Mouse (Mus musculus) stomach, embryonic 15.5 days (tissue): ENCODE data around the gene Arhgef7. TPM values are rescaled to one million over a fixed set of nuclear protein-coding genes. Genes with fewer than 3 reads are reported as not detected.
A peak's percentile ranks its signal among the peaks of the same experiment; 100 is the strongest.

Experiments
- ATAC-seq: fragments of 200-750 bp; cut with Nextera tagmentation; 2 replicates; pipeline ENCODE4 v1.8.0; 2017; ENCODE audit warnings: low read depth, moderate number of reproducible peaks, moderate TSS enrichment; ENCODE audit not compliant: insufficient read depth, low FRiP score
- H3K27ac ChIP-seq: fragments of 300-500 bp; sonication (generic); 2 replicates; pipeline ENCODE4 v1.5.1; 2015; ENCODE audit warnings: mild to moderate bottlenecking, inconsistent platforms
- H3K27me3 ChIP-seq: fragments of 300-500 bp; sonication (generic); replicated peaks from 2 replicates; pipeline ENCODE4 v1.6.1; 2015; ENCODE audit warnings: inconsistent platforms
- H3K36me3 ChIP-seq: fragments of 300-500 bp; sonication (generic); 2 replicates; pipeline ENCODE4 v1.6.1; 2015; ENCODE audit warnings: inconsistent platforms
- H3K4me1 ChIP-seq: fragments of 300-500 bp; sonication (generic); 2 replicates; pipeline ENCODE4 v1.6.1; 2015; ENCODE audit warnings: inconsistent platforms
- H3K4me2 ChIP-seq: fragments of 300-500 bp; sonication (generic); 2 replicates; pipeline ENCODE4 v1.6.1; 2015; ENCODE audit warnings: mild to moderate bottlenecking, inconsistent platforms
- H3K4me3 ChIP-seq: fragments of 300-500 bp; sonication (generic); replicated peaks from 2 replicates; pipeline ENCODE4 v1.5.1; 2015; ENCODE audit warnings: inconsistent platforms
- H3K9ac ChIP-seq: fragments of 300-500 bp; sonication (generic); 2 replicates; pipeline ENCODE4 v1.6.1; 2015; ENCODE audit warnings: inconsistent platforms
- H3K9me3 ChIP-seq: fragments of 300-500 bp; sonication (generic); 2 replicates; pipeline ENCODE4 v1.6.1; 2016; ENCODE audit warnings: inconsistent platforms
- WGBS: fragments of 180-500 bp; shearing (Covaris S2); methylation state at CpG from one replicate; pipeline ENCODE4 v1.1.7; 2015; 5-methylcytosine and 5-hydroxymethylcytosine counted together
- polyA plus RNA-seq: library from polyadenylated mRNA; unstranded; fragments of >200 nt; fragmentation: Nextera tagmentation; extraction: Ambion mirVana; gene quantifications from 2 replicates; pipeline ENCODE4 v1.2.1, GENCODE M21; 2015

The Arhgef7 gene
- polyA plus RNA-seq, 1 experiment from 2014 or later, result 29.3 TPM

DNA sequence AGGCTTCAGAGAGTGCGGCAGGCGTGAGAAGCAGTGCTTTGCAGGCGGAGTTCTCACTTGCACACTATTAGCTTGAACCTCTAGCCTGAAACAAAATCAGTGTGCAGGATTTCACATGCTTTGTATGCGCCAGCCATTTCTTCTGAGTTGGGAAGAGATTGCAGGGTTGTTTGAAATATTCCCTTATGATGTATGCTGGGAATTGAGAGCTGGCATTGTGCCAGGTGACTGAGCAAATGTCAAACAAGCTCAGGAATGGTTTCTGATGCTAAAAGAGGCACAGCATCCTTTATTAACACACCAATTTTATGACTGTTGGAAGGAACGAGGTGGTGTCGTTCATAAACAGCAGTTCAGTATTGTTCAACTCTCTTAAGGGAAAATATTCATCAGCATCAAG lies 78.7 kb downstream of the Arhgef7 start:
- no peaks in the 10 kb centered on the region for H3K9me3 ChIP-seq
- H3K4me3 ChIP-seq, result no peak overlapping the region
- 0 out of 2 replicates have a peak, but pooled peaks cover 2% of the 10 kb centered on the region for H3K4me1 ChIP-seq
- H3K9ac ChIP-seq, result no peak overlapping the region
- no peak overlapping the region for H3K27ac ChIP-seq
- no peak overlapping the region for H3K4me2 ChIP-seq
- ATAC-seq, result no peak
- WGBS, result 62% methylated on average over 6 of the region's 6 CpGs
- H3K27me3 ChIP-seq, result no peaks in the 10 kb centered on the region
- peaks cover 49% of the 10 kb centered on the region for H3K36me3 ChIP-seq

DNA sequence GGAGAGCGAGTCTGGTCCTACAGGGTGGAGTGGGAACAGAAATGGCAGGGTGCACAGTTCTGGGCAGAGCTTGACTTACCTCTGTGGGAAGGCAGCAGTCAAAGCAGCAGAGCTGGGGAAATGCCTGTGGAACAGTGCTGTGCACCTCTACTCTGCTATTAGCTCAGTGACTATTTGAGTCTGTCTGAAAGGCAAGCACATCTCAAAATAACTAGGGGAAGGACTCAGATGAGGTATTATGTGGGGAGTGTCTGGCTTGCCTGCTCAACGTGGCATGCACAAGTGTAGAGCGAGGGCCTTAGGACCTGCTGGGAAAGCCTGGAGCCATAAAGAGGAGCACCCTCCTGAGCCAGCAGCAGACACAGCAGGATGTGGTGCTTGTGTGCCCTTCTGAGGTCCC lies 79.8 kb downstream of the Arhgef7 start:
- no peak overlapping the region for H3K4me3 ChIP-seq
- H3K27me3 ChIP-seq, result no peaks in the 10 kb centered on the region
- no peak overlapping the region for H3K9ac ChIP-seq
- ATAC-seq, result no peak
- no peak overlapping the region for H3K27ac ChIP-seq
- no peaks in the 10 kb centered on the region for H3K9me3 ChIP-seq
- 0 out of 2 replicates have a peak, but pooled peaks cover 2% of the 10 kb centered on the region for H3K4me1 ChIP-seq
- no peak overlapping the region for H3K4me2 ChIP-seq
- H3K36me3 ChIP-seq, result peaks cover 50% of the 10 kb centered on the region
- 89% methylated on average over 3 of the region's 3 CpGs for WGBS

DNA sequence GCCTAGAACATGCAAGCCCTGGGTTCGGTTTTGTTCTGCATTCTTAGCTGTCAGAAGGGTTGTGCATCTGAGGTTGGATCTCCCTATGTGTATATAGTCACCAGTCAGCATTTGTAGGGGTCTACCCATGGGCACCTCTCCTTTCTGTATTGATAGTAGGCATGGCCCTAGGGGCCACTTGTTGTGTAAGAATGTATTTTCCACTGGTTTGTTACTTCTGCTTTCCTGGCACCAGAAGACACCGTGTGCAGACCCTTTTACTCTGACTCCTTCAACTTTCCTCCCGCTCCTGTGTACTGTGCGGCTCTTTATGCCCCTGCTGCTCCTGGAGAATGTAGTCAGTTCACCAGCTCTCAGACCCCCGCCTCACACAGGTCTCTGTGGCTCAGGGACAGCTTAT lies 80.5 kb downstream of the Arhgef7 start:
- no peaks in the 10 kb centered on the region for H3K9me3 ChIP-seq
- no peak overlapping the region for H3K9ac ChIP-seq
- H3K27ac ChIP-seq, result no peak overlapping the region
- no peak for ATAC-seq
- 0 out of 2 replicates have a peak, but pooled peaks cover 2% of the 10 kb centered on the region for H3K4me1 ChIP-seq
- no peak overlapping the region for H3K4me2 ChIP-seq
- WGBS, result 81% methylated on average over 5 of the region's 5 CpGs
- no peak overlapping the region for H3K4me3 ChIP-seq
- H3K27me3 ChIP-seq, result no peaks in the 10 kb centered on the region
- peaks cover 55% of the 10 kb centered on the region for H3K36me3 ChIP-seq

DNA sequence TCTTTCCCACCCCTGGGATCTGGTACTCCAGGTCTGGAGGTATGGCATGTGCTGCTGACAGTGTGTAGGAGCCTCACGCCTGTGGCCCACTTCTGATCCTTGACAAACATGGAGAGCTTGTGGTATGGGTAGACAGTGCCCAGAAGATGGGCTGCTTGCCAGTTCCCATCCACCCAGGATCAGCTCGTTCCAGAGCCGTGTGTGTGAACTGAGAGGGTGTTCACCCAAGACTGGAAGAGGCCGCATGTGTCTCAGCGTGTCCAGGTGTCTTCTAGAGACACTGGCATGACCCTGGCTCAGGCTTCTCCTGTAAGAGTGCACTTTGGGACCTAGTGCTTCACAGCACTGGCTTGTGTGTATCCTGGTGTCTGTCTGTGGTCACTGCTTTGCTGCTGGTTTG lies 82.9 kb downstream of the Arhgef7 start:
- Histone ChIP-seq H3K27me3 (no peaks in the 10 kb centered on the region), H3K9me3 (no peaks in the 10 kb centered on the region), H3K27ac (no peak overlapping the region), H3K4me3 (no peak overlapping the region), H3K4me1 (0 out of 2 replicates have a peak, but pooled peaks cover 2% of the 10 kb centered on the region), H3K36me3 (peaks cover 61% of the 10 kb centered on the region), H3K4me2 (no peak overlapping the region), H3K9ac (no peak overlapping the region)
- WGBS, result 88% methylated on average over 5 of the region's 5 CpGs
- 0 out of 2 replicates have a peak, but pooled peaks have one; percentile 4 for ATAC-seq

DNA sequence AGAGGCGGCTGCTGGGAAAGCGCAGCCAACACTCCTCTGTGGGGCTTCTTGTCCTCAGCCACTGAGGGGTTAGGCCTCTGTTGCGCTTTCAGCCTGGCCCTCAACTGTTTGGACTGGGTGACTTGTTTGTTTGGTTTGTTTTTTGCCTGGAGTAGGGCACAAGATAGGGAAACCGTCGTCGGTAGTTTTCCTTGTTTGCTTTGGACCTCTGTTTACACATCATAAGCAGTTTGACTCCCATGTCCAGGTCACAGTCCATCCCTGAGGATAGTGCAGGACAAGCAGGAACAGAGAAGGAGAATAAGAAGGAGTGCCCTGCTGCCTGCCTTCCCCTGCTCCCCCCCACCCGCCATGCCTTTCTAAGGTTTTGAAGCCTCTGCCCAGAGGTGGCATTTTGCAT lies 86.3 kb downstream of the Arhgef7 start:
- no peak overlapping the region for H3K4me3 ChIP-seq
- H3K9me3 ChIP-seq, result no peaks in the 10 kb centered on the region
- no peak overlapping the region for H3K9ac ChIP-seq
- H3K27me3 ChIP-seq, result no peaks in the 10 kb centered on the region
- no peaks in the 10 kb centered on the region for H3K4me1 ChIP-seq
- no peak overlapping the region for H3K27ac ChIP-seq
- WGBS, result 78% methylated on average over 7 of the region's 7 CpGs
- H3K4me2 ChIP-seq, result no peak overlapping the region
- ATAC-seq, result no peak
- H3K36me3 ChIP-seq, result peaks cover 72% of the 10 kb centered on the region

DNA sequence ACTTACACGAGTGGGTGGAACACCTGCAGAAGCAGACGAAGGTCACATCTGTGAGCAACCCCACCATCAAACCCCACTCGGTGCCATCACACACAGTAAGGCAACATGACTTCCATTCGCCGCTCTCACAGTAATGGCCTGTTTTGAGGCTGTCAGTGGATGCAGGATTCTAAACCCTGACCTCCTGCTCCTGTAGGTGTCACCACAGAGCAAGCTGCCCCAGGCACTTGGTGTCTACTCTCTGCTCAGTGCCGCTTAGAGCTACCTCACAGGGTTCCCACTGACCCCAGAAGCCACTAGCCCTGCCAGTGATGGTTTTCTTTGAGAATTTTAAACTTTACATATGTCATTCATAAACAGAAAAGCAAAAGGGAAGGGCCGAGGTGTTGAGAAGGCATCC lies 87.7 kb downstream of the Arhgef7 start:
- H3K4me3 ChIP-seq, result no peak overlapping the region
- H3K4me2 ChIP-seq, result no peak overlapping the region
- ATAC-seq, result no peak
- H3K27ac ChIP-seq, result no peak overlapping the region
- no peaks in the 10 kb centered on the region for H3K27me3 ChIP-seq
- H3K36me3 ChIP-seq, result peaks cover 64% of the 10 kb centered on the region
- WGBS, result 83% methylated on average over 7 of the region's 7 CpGs
- no peaks in the 10 kb centered on the region for H3K9me3 ChIP-seq
- no peaks in the 10 kb centered on the region for H3K4me1 ChIP-seq
- H3K9ac ChIP-seq, result no peak overlapping the region

DNA sequence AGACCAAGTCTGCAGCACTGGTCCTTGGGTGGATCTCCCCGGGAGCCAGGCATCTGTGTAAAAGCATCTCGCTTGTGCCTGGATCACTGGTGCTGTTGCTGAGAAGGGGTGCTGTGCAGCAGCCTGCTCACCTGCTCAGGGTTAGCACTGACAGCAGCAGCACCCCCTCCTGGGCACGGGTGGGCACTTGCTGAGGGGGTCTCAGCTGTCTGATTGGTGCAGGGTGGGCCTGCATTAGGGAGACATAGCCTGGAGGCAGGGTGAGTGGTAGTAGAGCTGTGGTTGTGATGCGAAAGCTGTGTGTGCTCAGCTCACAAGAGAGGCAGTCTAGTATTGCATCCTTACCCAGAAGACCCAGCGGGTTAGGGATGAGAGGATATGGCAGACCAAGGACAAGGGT lies 92.6 kb downstream of the Arhgef7 start:
- H3K4me2 ChIP-seq, result no peak overlapping the region
- no peaks in the 10 kb centered on the region for H3K27me3 ChIP-seq
- peaks cover 59% of the 10 kb centered on the region for H3K36me3 ChIP-seq
- no peaks in the 10 kb centered on the region for H3K9me3 ChIP-seq
- no peak for ATAC-seq
- 89% methylated on average over 5 of the region's 5 CpGs for WGBS
- H3K4me1 ChIP-seq, result no peaks in the 10 kb centered on the region
- no peak overlapping the region for H3K9ac ChIP-seq
- H3K27ac ChIP-seq, result no peak overlapping the region
- no peak overlapping the region for H3K4me3 ChIP-seq

DNA sequence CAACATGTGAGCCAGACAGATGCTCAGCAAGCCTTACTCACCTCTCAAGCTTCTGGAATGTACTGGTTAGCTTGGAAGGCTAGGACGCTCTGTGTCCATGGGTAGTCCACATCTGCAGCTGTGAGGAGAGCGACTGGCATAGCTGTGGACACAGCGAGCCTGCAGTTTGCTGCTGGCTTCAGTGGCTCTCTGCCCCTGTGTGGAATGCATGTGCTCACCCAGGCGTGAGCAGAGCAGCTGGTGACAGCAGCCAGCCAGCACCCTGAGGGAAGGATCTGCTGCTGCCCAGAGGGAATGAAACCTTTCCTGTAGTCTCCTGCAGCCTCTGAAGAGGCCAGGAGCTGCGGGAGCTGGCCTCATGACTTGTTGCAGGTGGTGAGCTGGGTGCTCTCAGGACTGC lies 93.0 kb downstream of the Arhgef7 start:
- no peaks in the 10 kb centered on the region for H3K9me3 ChIP-seq
- H3K4me3 ChIP-seq, result no peak overlapping the region
- H3K27ac ChIP-seq, result no peak overlapping the region
- no peak overlapping the region for H3K4me2 ChIP-seq
- no peak for ATAC-seq
- no peak overlapping the region for H3K9ac ChIP-seq
- WGBS, result 90% methylated on average over 5 of the region's 5 CpGs
- no peaks in the 10 kb centered on the region for H3K4me1 ChIP-seq
- no peaks in the 10 kb centered on the region for H3K27me3 ChIP-seq
- peaks cover 57% of the 10 kb centered on the region for H3K36me3 ChIP-seq

DNA sequence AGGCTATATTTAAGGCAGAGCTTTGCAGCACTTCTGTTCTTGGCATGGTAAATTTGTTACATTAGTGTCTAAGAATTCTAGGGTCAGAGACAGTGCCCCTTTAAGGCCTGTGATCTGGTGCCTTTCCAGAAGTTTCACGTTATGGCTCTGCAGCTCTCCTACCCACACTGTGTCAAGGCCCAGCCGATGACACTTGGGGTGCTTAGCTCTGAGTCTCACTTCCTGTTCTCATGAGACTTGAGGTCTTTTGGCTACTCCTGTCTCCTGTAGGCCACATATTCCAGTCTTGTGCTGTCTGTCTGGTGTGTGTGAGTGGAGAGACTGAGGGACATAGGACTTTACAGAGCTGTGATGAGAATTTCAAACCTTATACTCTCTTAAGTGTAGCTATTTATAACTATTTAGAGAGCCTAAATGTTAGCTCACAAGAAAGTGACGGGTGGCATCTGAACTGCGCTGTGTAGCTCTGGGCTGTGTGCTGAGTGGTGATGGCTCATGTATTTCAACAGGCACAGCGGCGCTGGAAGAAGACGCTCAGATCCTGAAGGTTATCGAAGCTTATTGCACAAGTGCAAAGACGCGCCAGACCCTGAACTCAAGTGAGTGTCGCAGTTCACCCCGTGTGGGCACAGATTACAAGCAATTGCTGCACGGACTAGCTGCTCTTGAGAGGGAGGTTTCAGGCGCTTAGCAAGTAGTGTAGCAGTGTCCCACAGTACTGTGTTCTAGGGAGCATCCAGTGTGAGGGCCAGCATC lies 94.1 kb downstream of the Arhgef7 start:
- H3K9me3 ChIP-seq, result no peaks in the 10 kb centered on the region
- H3K4me3 ChIP-seq, result no peak overlapping the region
- H3K4me2 ChIP-seq, result no peak overlapping the region
- peaks cover 47% of the 10 kb centered on the region for H3K36me3 ChIP-seq
- H3K27me3 ChIP-seq, result no peaks in the 10 kb centered on the region
- H3K4me1 ChIP-seq, result no peaks in the 10 kb centered on the region
- no peak for ATAC-seq
- H3K9ac ChIP-seq, result no peak overlapping the region
- WGBS, result 89% methylated on average over 14 of the region's 14 CpGs
- no peak overlapping the region for H3K27ac ChIP-seq

DNA sequence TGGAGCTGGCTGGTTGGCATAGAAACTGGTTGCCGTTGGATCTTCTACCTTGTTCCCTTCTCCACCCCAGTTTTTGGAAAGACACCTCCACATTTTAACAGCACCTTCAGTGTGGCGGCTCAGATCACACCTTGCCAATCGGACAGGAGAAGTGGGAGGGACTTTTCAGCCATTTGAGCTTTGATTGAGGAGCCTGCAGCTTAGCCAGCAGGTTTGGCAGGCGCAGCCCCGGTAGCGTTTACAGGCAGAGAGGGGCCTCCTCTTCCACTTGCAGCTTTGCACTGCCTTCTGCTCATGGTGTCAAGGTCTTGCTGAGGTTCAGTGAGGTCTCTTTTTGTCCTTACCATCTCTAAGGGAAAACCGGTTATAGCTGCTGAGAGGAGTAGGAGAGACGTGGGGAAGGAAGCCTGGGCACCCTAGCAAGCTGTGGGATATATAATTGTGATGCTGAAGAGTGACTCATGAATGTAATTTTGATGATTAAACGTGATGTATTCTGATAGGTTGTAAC lies 95.1 kb downstream of the Arhgef7 start:
- peaks cover 43% of the 10 kb centered on the region for H3K36me3 ChIP-seq

DNA sequence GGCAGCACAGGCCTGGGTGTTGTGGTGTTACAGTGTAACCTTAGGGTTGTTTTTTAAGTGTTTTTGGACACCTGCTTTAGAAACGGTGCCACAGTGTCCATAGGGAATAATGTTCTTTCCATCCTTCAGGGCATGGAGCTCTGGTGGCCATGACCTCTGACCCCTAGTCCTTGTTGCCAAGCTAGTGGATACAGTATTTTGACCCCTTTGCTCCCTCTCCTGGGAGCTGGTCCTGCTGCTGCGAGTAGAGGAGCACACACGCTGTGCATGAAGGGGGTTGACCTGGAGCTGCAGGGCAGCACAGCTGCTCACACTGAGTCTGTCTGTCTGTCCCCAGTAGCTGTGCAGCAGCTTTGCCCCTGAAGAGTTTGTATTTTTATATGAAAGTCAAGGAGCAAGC lies 98.2 kb downstream of the Arhgef7 start:
- H3K27ac ChIP-seq, result no peak overlapping the region
- ATAC-seq, result no peak
- H3K4me2 ChIP-seq, result no peak overlapping the region
- WGBS, result 62% methylated on average over 3 of the region's 3 CpGs
- no peak overlapping the region for H3K4me3 ChIP-seq
- H3K4me1 ChIP-seq, result no peaks in the 10 kb centered on the region
- H3K27me3 ChIP-seq, result no peaks in the 10 kb centered on the region
- H3K9me3 ChIP-seq, result no peaks in the 10 kb centered on the region
- H3K9ac ChIP-seq, result no peak overlapping the region
- H3K36me3 ChIP-seq, result peaks cover 25% of the 10 kb centered on the region

More for the DNA sequence above, 95.1 kb downstream of the Arhgef7 start:
- Histone ChIP-seq H3K27me3 (no peaks in the 10 kb centered on the region), H3K4me2 (no peak overlapping the region), H3K4me1 (no peaks in the 10 kb centered on the region), H3K9me3 (no peaks in the 10 kb centered on the region), H3K4me3 (no peak overlapping the region), H3K27ac (no peak overlapping the region), H3K9ac (no peak overlapping the region)
- WGBS, result 60% methylated on average over 9 of the region's 9 CpGs
- ATAC-seq, result no peak

DNA sequence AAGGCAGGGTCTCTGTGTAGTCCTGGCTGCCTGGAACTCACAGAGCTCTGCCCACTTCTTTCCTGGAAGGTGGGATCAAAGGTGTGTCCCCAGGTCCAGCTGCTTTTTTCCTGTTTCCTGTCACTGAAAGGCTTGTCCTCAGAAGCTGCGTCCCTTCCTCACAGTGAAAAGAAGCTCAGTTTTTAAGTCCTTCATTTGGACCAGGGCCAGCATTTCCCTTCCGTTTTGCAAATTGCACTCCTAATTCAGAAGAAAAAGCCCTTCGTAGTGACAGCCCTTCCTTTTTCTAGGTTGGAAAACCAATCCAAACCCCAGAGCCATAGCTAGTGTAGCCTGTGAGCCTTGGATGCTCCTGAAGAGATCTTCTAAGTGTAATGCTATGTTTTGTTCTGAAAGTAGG lies 99.8 kb downstream of the Arhgef7 start:
- H3K36me3 ChIP-seq, result peaks cover 23% of the 10 kb centered on the region

More for the DNA sequence above, 99.8 kb downstream of the Arhgef7 start:
- H3K4me3 ChIP-seq, result no peak overlapping the region
- no peak overlapping the region for H3K27ac ChIP-seq
- no peak for ATAC-seq
- no peak overlapping the region for H3K4me2 ChIP-seq
- H3K9me3 ChIP-seq, result no peaks in the 10 kb centered on the region
- H3K4me1 ChIP-seq, result no peaks in the 10 kb centered on the region
- no peaks in the 10 kb centered on the region for H3K27me3 ChIP-seq
- H3K9ac ChIP-seq, result no peak overlapping the region
- WGBS, result 79% methylated on average over 3 of the region's 3 CpGs
